Mouse (Mus musculus): Measurements from ENCODE around the gene Wrap53. TPM values are rescaled to one million over a fixed set of nuclear protein-coding genes. Genes with fewer than 3 reads are reported as not detected.

The Wrap53 gene
- polyA plus RNA-seq, 1 experiment from 2014 or later, result 28.6 TPM

GRCm38 (mm10) chr11:69580572-69581146 lies 604 bp upstream of the Wrap53 start:
- peak overlapping the region; percentile 65 for H3K4me3 ChIP-seq (replicated peaks; ENCODE audit: low read length)
- H3K4me2 ChIP-seq (ENCODE audit: low read length), result peak overlapping the region; percentile 66
- peak overlapping the region; percentile 94 for H3K27ac ChIP-seq (ENCODE audit: low read length)
- under 1% methylated on average over 25 of the region's 25 CpGs for WGBS
- H3K4me1 ChIP-seq (replicated peaks; ENCODE audit: control insufficient read depth, insufficient read depth, low read length), result peaks cover 36% of the 10 kb centered on the region
- no peaks in the 10 kb centered on the region for H3K36me3 ChIP-seq (ENCODE audit: control insufficient read depth, insufficient read depth)
- H3K9ac ChIP-seq (replicated peaks; ENCODE audit: low read depth, low read length), result peak overlapping the region; percentile 68
- no peaks in the 10 kb centered on the region for H3K9me3 ChIP-seq (ENCODE audit: control insufficient read depth, low read length)
- no peaks in the 10 kb centered on the region for H3K27me3 ChIP-seq (replicated peaks; ENCODE audit: control insufficient read depth, insufficient read depth, low read length)
- no peak for ATAC-seq

- Histone ChIP-seq H3K27me3 (replicated peaks; ENCODE audit: control insufficient read depth, insufficient read depth, low read length) (no peaks in the 10 kb centered on the region), H3K4me1 (replicated peaks; ENCODE audit: control insufficient read depth, insufficient read depth, low read length) (peaks cover 36% of the 10 kb centered on the region), H3K36me3 (ENCODE audit: control insufficient read depth, insufficient read depth) (no peaks in the 10 kb centered on the region), H3K4me2 (ENCODE audit: low read length) (peak overlapping the region; percentile 88), H3K9ac (replicated peaks; ENCODE audit: low read depth, low read length) (peak overlapping the region; percentile 81), H3K4me3 (replicated peaks; ENCODE audit: low read length) (peak overlapping the region; percentile 81), H3K27ac (ENCODE audit: low read length) (peak overlapping the region; percentile 94), H3K9me3 (ENCODE audit: control insufficient read depth, low read length) (no peaks in the 10 kb centered on the region)
- peak; percentile 91 for ATAC-seq
- WGBS, result 1% methylated on average over 39 of the region's 39 CpGs
Observed at GRCm38 (mm10) chr11:69579128-69580017, 682 bp downstream of the Wrap53 start.

GRCm38 (mm10) chr11:69578301-69578700 lies 1.8 kb downstream of the Wrap53 start:
- no peaks in the 10 kb centered on the region for H3K27me3 ChIP-seq (replicated peaks; ENCODE audit: control insufficient read depth, insufficient read depth, low read length)
- ATAC-seq, result no peak
- peak overlapping the region; percentile 81 for H3K4me3 ChIP-seq (replicated peaks; ENCODE audit: low read length)
- no peaks in the 10 kb centered on the region for H3K9me3 ChIP-seq (ENCODE audit: control insufficient read depth, low read length)
- H3K4me2 ChIP-seq (ENCODE audit: low read length), result peak overlapping the region; percentile 88
- peaks cover 36% of the 10 kb centered on the region for H3K4me1 ChIP-seq (replicated peaks; ENCODE audit: control insufficient read depth, insufficient read depth, low read length)
- 11% methylated on average over 15 of the region's 15 CpGs for WGBS
- H3K27ac ChIP-seq (ENCODE audit: low read length), result no peak overlapping the region
- H3K9ac ChIP-seq (replicated peaks; ENCODE audit: low read depth, low read length), result peak overlapping the region; percentile 81
- H3K36me3 ChIP-seq (ENCODE audit: control insufficient read depth, insufficient read depth), result no peaks in the 10 kb centered on the region

- ATAC-seq, result no peak
- no peak overlapping the region for H3K9ac ChIP-seq (replicated peaks; ENCODE audit: low read depth, low read length)
- H3K27ac ChIP-seq (ENCODE audit: low read length), result no peak overlapping the region
- H3K4me1 ChIP-seq (replicated peaks; ENCODE audit: control insufficient read depth, insufficient read depth, low read length), result peaks cover 27% of the 10 kb centered on the region
- no peak overlapping the region for H3K4me3 ChIP-seq (replicated peaks; ENCODE audit: low read length)
- WGBS, result 74% methylated on average over 5 of the region's 5 CpGs
- H3K36me3 ChIP-seq (ENCODE audit: control insufficient read depth, insufficient read depth), result no peaks in the 10 kb centered on the region
- no peaks in the 10 kb centered on the region for H3K27me3 ChIP-seq (replicated peaks; ENCODE audit: control insufficient read depth, insufficient read depth, low read length)
- H3K4me2 ChIP-seq (ENCODE audit: low read length), result no peak overlapping the region
- no peaks in the 10 kb centered on the region for H3K9me3 ChIP-seq (ENCODE audit: control insufficient read depth, low read length)
Observed at GRCm38 (mm10) chr11:69576307-69576706, 3.7 kb downstream of the Wrap53 start.

- ATAC-seq, result no peak
- Histone ChIP-seq H3K4me1 (replicated peaks; ENCODE audit: control insufficient read depth, insufficient read depth, low read length) (peaks cover 27% of the 10 kb centered on the region), H3K4me3 (replicated peaks; ENCODE audit: low read length) (no peak overlapping the region), H3K36me3 (ENCODE audit: control insufficient read depth, insufficient read depth) (0 out of 2 replicates have a peak, but pooled peaks cover 4% of the 10 kb centered on the region), H3K27ac (ENCODE audit: low read length) (no peak overlapping the region), H3K9ac (replicated peaks; ENCODE audit: low read depth, low read length) (no peak overlapping the region), H3K27me3 (replicated peaks; ENCODE audit: control insufficient read depth, insufficient read depth, low read length) (no peaks in the 10 kb centered on the region), H3K4me2 (ENCODE audit: low read length) (no peak overlapping the region), H3K9me3 (ENCODE audit: control insufficient read depth, low read length) (no peaks in the 10 kb centered on the region)
- WGBS, result 64% methylated on average over 3 of the region's 3 CpGs
Observed at GRCm38 (mm10) chr11:69575220-69575619, 4.8 kb downstream of the Wrap53 start.

- H3K9me3 ChIP-seq (ENCODE audit: control insufficient read depth, low read length), result no peaks in the 10 kb centered on the region
- ATAC-seq, result no peak
- H3K27ac ChIP-seq (ENCODE audit: low read length), result no peak overlapping the region
- peaks cover 2% of the 10 kb centered on the region; the same call in 1 of the 2 replicates for H3K36me3 ChIP-seq (ENCODE audit: control insufficient read depth, insufficient read depth)
- H3K27me3 ChIP-seq (replicated peaks; ENCODE audit: control insufficient read depth, insufficient read depth, low read length), result no peaks in the 10 kb centered on the region
- whole genome bisulfite sequencing, result 84% methylated on average over 8 of the region's 8 CpGs
- no peak overlapping the region for H3K4me3 ChIP-seq (replicated peaks; ENCODE audit: low read length)
- peaks cover 15% of the 10 kb centered on the region for H3K4me1 ChIP-seq (replicated peaks; ENCODE audit: control insufficient read depth, insufficient read depth, low read length)
- no peak overlapping the region for H3K9ac ChIP-seq (replicated peaks; ENCODE audit: low read depth, low read length)
- H3K4me2 ChIP-seq (ENCODE audit: low read length), result no peak overlapping the region
Observed at GRCm38 (mm10) chr11:69565131-69565530, 14.9 kb downstream of the Wrap53 start.

- Histone ChIP-seq H3K36me3 (ENCODE audit: control insufficient read depth, insufficient read depth) (peaks cover 2% of the 10 kb centered on the region; the same call in 1 of the 2 replicates), H3K27ac (ENCODE audit: low read length) (no peak overlapping the region)
- ATAC-seq, result no peak
Observed at GRCm38 (mm10) chr11:69564391-69564790, 15.7 kb downstream of the Wrap53 start.

GRCm38 (mm10) chr11:69563373-69563772 lies 16.7 kb downstream of the Wrap53 start:
- Histone ChIP-seq H3K9ac (replicated peaks; ENCODE audit: low read depth, low read length) (no peak overlapping the region), H3K4me2 (ENCODE audit: low read length) (no peak overlapping the region), H3K4me3 (replicated peaks; ENCODE audit: low read length) (no peak overlapping the region), H3K27me3 (replicated peaks; ENCODE audit: control insufficient read depth, insufficient read depth, low read length) (no peaks in the 10 kb centered on the region), H3K4me1 (replicated peaks; ENCODE audit: control insufficient read depth, insufficient read depth, low read length) (peaks cover 28% of the 10 kb centered on the region), H3K27ac (ENCODE audit: low read length) (no peak overlapping the region), H3K9me3 (ENCODE audit: control insufficient read depth, low read length) (no peaks in the 10 kb centered on the region), H3K36me3 (ENCODE audit: control insufficient read depth, insufficient read depth) (peaks cover 2% of the 10 kb centered on the region; the same call in 1 of the 2 replicates)
- WGBS, result 92% methylated on average over 13 of the region's 13 CpGs
- ATAC-seq, result no peak

More at GRCm38 (mm10) chr11:69564391-69564790, 15.7 kb downstream of the Wrap53 start:
- no peak overlapping the region for H3K4me3 ChIP-seq (replicated peaks; ENCODE audit: low read length)
- peaks cover 18% of the 10 kb centered on the region for H3K4me1 ChIP-seq (replicated peaks; ENCODE audit: control insufficient read depth, insufficient read depth, low read length)
- no peaks in the 10 kb centered on the region for H3K9me3 ChIP-seq (ENCODE audit: control insufficient read depth, low read length)
- no peak overlapping the region for H3K9ac ChIP-seq (replicated peaks; ENCODE audit: low read depth, low read length)
- 38% methylated on average over 3 of the region's 3 CpGs for WGBS
- H3K4me2 ChIP-seq (ENCODE audit: low read length), result no peak overlapping the region
- H3K27me3 ChIP-seq (replicated peaks; ENCODE audit: control insufficient read depth, insufficient read depth, low read length), result no peaks in the 10 kb centered on the region

All from forebrain, embryonic 16.5 days (tissue).